Mouse (Mus musculus): ENCODE results near the gene Tpm3.
"Not testable (repeated sequence)": the region's sequence is repeated elsewhere in the genome, so short reads cannot be mapped to it uniquely, and the experiment has no call there.

Tpm3 gene

GRCm38 (mm10) chr3:90083698-90084324, 11.4 kb downstream of the Tpm3 start:
- no peak for DNase-seq (ENCODE audit: low spot score)

DNA sequence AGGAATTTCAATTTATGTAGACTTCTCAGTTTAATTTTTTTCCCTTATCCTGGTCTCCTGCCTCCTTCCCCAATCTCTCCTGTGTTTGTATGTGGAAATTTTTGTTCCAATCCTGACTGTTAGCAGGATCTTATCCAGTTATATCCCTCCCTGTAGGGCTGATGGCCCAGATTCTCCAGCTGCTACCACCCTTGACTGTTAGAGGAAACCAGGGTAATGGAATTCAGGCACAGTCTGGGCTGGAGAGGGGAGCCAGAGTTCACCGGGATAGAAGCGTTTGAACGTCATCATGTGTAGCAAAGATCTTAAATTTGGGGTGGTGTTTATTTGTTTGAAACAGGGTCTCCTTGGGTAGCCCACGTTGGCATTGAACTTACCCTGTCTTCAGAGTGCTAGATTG, 12.3 kb downstream of the Tpm3 start:
- DNase-seq (ENCODE audit: low spot score), result peak; percentile 67

- no peak for DNase-seq (ENCODE audit: low spot score)
Measured at GRCm38 (mm10) chr3:90085281-90085680, 12.8 kb downstream of the Tpm3 start.

- no peak for DNase-seq (ENCODE audit: low spot score)
Measured at GRCm38 (mm10) chr3:90086068-90086467, 13.6 kb downstream of the Tpm3 start.

- no peak for DNase-seq (ENCODE audit: low spot score)
Measured at GRCm38 (mm10) chr3:90088617-90089016, 16.2 kb downstream of the Tpm3 start.

GRCm38 (mm10) chr3:90090892-90091291, 18.4 kb downstream of the Tpm3 start:
- no peak for DNase-seq (ENCODE audit: low spot score)

- no peak for DNase-seq (ENCODE audit: low spot score)
Measured at GRCm38 (mm10) chr3:90094453-90094852, 22.0 kb downstream of the Tpm3 start.

- DNase-seq (ENCODE audit: low spot score), result no peak
Measured at GRCm38 (mm10) chr3:90097928-90098327, 25.5 kb downstream of the Tpm3 start.

- DNase-seq (ENCODE audit: low spot score), result no peak
Measured at GRCm38 (mm10) chr3:90101010-90101409, 28.6 kb downstream of the Tpm3 start.

DNA sequence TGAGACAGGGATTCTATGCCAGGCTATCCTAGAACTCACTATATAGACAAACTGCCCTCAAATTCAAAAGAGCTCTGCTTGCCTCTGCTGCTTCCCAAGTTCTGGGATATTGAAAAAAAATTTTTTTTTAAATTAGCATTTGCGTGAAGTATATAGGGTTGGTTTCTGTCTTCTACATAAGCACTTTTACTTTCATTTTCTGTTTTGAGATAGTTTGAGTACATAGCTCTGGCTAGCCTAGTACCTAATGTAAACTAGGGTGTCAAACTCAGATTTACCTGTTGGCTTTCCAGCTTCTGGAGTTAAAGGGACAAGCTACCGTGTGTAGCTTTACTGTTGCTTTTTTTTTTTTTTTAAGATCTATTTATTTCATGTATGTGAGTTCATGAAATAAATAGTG, 29.2 kb downstream of the Tpm3 start:
- DNase-seq (ENCODE audit: low spot score), result no peak

GRCm38 (mm10) chr3:90102239-90102638, 29.8 kb downstream of the Tpm3 start:
- DNase-seq (ENCODE audit: low spot score), result no peak

DNA sequence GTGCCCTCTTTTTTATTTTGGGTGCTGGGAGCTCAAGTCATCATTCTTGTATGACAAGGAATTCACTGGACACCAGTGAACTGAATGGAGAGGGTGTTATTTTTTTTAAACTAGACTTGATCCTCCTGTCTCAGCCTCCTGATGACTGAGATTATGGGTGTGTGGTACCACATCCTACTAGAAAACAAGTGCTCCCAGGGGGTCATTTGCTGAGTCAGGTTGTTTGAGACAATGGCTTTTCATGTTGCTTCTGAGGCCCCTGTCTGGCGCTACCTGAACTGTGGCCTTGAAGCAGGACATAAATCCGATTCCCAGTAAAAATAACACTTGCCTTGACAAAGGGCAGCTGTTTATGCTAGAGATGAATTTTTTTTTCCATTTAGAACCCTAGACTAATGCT, 30.7 kb downstream of the Tpm3 start:
- DNase-seq (ENCODE audit: low spot score), result no peak

GRCm38 (mm10) chr3:90103938-90104337, 31.5 kb downstream of the Tpm3 start, which contains the start of gene Nup210l:
Gene Nup210l, plus strand, starts transcription at chr3:90104132.
- no peak for DNase-seq (ENCODE audit: low spot score)

DNA sequence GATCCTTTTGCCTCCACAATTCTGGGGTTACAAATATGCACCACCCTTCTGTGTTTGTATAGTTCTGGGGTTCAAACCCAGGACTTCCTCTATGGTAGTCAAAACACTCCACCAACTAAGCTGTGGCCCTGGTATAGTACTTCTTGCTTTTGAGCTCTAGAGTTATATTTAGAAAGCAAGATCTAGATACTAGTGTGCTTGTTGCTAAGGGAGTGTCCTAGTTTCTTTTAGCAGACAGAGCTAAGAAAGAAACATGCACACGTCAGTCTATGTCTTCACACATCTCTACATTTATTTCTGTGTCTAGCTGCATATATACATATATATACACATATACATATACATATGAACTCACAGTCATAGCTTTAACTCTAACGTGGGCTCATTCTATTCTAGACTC, 39.3 kb downstream of the Tpm3 start:
- no peak for DNase-seq (ENCODE audit: low spot score)

- DNase-seq (ENCODE audit: low spot score), result no peak
Measured at GRCm38 (mm10) chr3:90114342-90114741, 41.9 kb downstream of the Tpm3 start.

DNA sequence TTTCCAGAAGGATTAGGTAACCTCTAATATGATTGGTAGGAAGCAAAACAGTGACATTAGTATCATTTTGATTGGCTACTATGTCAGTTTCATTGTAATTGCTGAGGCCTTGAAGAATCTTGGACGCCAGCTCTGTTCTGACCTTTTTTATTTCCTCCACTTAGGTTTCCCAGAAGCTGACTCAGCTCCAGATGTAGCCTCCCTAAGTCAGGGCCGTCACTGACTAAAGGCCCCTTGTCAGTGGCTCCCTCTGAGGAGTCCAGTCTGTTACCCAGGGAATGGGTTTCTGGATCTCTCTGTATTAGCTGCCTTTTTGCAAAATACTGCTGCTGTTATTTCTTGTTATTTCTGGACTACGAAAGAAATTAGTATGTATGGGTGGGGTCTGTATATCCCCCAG, 43.1 kb downstream of the Tpm3 start:
- no peak for DNase-seq (ENCODE audit: low spot score)

DNA sequence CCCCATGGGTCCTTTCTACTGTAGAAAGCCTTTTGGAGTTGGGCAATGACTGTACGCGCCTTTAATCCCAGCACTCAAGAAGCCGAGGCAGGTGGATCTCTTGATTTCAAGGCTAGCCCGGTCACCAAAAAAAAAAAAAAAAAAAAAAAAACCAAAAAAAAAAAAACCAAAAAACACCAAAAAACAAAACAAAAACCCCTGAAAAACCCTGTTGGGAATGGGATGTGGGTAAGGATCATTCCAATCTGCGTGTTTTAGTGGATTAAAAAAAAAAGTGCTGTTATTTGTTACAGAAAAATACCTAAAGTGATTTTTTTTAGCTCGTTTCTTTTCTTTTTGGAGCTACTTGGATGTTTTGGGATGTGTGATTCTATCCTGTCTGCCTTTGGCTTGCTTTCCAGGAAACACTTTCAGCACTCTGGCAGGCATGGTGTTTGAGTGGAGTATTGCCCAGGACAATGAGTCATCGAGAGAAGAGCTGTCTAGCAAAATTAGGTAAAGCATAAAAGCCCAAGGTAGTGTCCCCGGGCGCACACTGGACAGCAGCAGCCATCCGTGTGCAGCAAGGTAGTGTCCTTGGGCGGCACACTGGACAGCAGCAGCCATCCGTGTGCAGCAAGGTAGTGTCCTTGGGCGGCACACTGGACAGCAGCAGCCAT, 45.8 kb downstream of the Tpm3 start:
- DNase-seq (ENCODE audit: low spot score), result peak; percentile 77

- DNase-seq (ENCODE audit: low spot score), result not testable (repeated sequence)
Measured at GRCm38 (mm10) chr3:90122036-90122435, 49.6 kb downstream of the Tpm3 start.

GRCm38 (mm10) chr3:90125710-90126109, 53.3 kb downstream of the Tpm3 start:
- DNase-seq (ENCODE audit: low spot score), result no peak

DNA sequence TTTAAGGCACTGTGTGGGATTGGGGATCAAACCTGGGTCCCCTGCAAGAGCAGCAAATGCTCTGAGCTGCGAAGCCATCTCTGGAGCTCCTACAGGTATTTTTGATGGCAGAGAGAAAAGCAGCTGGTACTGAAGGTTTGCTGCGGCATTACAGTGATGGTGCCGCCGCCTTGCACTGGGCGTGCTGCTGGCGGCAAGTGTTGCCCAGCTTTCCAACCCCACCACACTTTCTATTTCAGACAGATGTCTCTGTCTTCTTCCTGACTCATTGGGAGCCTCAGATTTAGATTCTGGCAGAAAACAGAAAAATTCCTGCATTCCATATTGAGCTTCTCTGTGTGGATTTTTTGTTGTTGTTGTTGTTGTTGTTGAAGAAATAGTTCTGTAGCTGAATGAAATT, 55.4 kb downstream of the Tpm3 start:
- no peak for DNase-seq (ENCODE audit: low spot score)

GRCm38 (mm10) chr3:90132745-90133144, 60.3 kb downstream of the Tpm3 start:
- no peak for DNase-seq (ENCODE audit: low spot score)

GRCm38 (mm10) chr3:90133331-90133730, 60.9 kb downstream of the Tpm3 start:
- no peak for DNase-seq (ENCODE audit: low spot score)

GRCm38 (mm10) chr3:90134483-90134882, 62.0 kb downstream of the Tpm3 start:
- no peak for DNase-seq (ENCODE audit: low spot score)

DNA sequence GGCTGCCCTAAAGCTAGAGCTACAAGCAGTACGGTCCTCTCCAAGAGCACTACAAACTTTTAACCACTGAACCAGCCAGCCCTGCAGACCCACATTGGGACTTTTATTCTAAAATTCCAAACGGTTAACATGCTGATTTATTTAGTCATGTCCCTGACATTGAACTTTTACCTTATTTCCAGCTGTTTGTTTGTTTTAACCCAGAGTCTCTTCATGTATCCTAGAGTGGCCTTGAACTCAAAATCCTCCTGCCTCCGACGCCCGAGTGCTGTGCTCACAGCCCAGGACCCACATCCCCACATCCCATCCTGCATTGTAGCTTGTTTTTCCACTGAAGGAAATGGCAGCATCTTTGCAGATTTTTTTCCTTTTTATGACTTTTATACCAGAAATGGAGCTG, 62.5 kb downstream of the Tpm3 start:
- DNase-seq (ENCODE audit: low spot score), result no peak
